Mouse (Mus musculus) naive thymus-derived CD4-positive, alpha-beta T cell, adult 2 months (primary cell): ENCODE results near the gene Samd4b.
A peak's percentile ranks its signal among the peaks of the same experiment; 100 is the strongest.

ENCODE experiments used
- DNase-seq: peaks from one replicate; pipeline ENCODE4 v3.0.0-alpha.2; 2011; ENCODE audit warnings: low read depth

Gene Samd4b

GRCm38 (mm10) chr7:28495426-28495825 lies 102.5 kb downstream of the Samd4b start:
- DNase-seq: no peak

GRCm38 (mm10) chr7:28492310-28492709 lies 105.6 kb downstream of the Samd4b start:
- no peak for DNase-seq

GRCm38 (mm10) chr7:28490903-28491302 lies 107.0 kb downstream of the Samd4b start:
- peak; percentile 19 for DNase-seq

- DNase-seq: peak; percentile 71
Observed at GRCm38 (mm10) chr7:28490410-28490809, 107.5 kb downstream of the Samd4b start.

GRCm38 (mm10) chr7:28488030-28488491 lies 109.9 kb downstream of the Samd4b start:
- no peak for DNase-seq

GRCm38 (mm10) chr7:28484192-28484591 lies 113.8 kb downstream of the Samd4b start:
- no peak for DNase-seq

GRCm38 (mm10) chr7:28482854-28483253 lies 115.1 kb downstream of the Samd4b start:
- no peak for DNase-seq

GRCm38 (mm10) chr7:28478854-28479253 lies 119.1 kb downstream of the Samd4b start:
- no peak for DNase-seq

GRCm38 (mm10) chr7:28477363-28477762 lies 120.6 kb downstream of the Samd4b start:
- no peak for DNase-seq

- no peak for DNase-seq
Observed at GRCm38 (mm10) chr7:28476191-28476590, 121.8 kb downstream of the Samd4b start.

- DNase-seq: no peak
Observed at GRCm38 (mm10) chr7:28467213-28467751, 130.7 kb downstream of the Samd4b start.

GRCm38 (mm10) chr7:28466721-28467212 lies 131.2 kb downstream of the Samd4b start:
- no peak for DNase-seq

GRCm38 (mm10) chr7:28464416-28465212 lies 133.3 kb downstream of the Samd4b start:
- no peak for DNase-seq

- no peak for DNase-seq
Observed at GRCm38 (mm10) chr7:28462769-28463168, 135.2 kb downstream of the Samd4b start.

- no peak for DNase-seq
Observed at GRCm38 (mm10) chr7:28460361-28460760, 137.6 kb downstream of the Samd4b start.

GRCm38 (mm10) chr7:28452361-28453005 lies 145.5 kb downstream of the Samd4b start:
- DNase-seq: no peak

GRCm38 (mm10) chr7:28451531-28452360 lies 146.2 kb downstream of the Samd4b start, which contains the start of gene Lrfn1:
Gene Lrfn1, plus strand, starts transcription at chr7:28451980.
- DNase-seq: peak; percentile 37

GRCm38 (mm10) chr7:28447865-28448820 lies 149.8 kb downstream of the Samd4b start:
- DNase-seq: no peak

GRCm38 (mm10) chr7:28447101-28447830 lies 150.7 kb downstream of the Samd4b start:
- no peak for DNase-seq

- peak; percentile 86 for DNase-seq
Observed at GRCm38 (mm10) chr7:28446446-28446845, 151.5 kb downstream of the Samd4b start.
